Mouse (Mus musculus) c-Kit-positive CD71-positive TER-119-positive erythroid progenitor cells, embryonic 14.5 days (primary cell): Measurements from ENCODE around the gene Akap13.

ENCODE experiments used
- DNase-seq: peaks from one replicate; pipeline ENCODE4 v3.0.0-alpha.2; 2013; ENCODE audit warnings: low spot score

The Akap13 gene

DNA sequence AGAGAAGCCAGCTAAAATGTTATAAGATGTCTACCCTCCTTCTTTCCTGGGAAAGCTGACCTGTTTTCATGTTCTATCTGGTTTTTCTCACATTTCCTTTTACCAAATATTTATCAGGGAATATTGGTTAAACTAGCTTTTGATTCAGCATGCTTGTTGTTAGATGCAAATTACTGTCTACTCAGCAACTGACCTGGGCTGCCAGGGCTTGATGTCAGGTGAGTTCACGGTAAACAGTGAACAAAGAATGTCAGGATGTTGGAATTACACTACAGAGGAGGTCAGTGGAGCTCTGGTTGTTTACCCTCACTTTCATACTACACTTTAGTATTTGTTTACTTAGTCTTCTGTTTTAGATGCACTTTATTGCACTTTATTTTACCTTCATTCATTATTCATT, 5.0 kb downstream of the Akap13 start:
- no peak for DNase-seq

DNA sequence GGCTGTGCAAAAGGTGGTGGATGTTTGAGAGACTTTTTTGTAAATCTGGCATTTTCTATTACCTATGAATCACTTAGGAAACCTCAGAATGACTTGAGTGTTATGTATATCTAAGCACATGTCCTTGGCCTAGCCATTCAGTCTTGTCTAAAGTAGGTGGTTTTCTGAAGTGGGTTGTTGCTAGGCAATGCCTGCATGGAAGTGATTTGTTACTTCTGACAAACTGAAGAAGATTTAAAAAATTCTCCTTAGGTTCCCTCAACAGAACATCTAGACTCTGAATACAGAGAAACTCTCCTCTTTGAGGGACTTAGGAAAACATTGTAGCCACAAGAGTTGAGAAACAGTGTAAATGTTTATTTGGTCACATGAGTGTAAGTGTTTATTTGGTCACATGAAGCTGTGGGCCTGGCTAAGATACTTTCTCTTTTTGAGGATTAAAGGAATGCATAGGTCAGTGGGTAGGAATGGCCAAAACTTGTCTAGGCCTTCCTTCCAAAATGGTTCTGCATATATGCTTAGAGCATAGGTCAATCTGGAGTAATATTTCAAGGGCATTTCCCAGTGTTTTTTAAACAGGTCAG, 8.3 kb downstream of the Akap13 start:
- DNase-seq, result no peak

DNA sequence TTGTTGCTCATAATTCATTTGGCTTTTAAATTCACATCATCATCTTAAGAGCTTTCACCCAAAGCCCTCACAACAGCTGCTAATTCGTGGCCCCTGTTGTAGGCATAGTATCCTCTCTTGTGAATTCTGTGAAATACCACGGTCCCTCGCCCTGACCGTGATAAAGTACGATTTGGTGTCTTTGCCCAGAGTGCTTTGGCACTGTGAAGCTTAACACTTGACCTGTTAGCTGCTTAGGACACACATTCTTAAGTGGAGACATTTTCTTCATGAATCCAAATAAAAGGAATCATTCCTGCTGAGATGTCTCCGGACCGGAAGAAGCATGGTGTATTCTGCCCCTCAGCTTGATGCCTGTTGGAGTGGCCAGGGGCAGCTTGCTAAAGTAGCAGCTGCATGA, 12.5 kb downstream of the Akap13 start:
- DNase-seq, result no peak

DNA sequence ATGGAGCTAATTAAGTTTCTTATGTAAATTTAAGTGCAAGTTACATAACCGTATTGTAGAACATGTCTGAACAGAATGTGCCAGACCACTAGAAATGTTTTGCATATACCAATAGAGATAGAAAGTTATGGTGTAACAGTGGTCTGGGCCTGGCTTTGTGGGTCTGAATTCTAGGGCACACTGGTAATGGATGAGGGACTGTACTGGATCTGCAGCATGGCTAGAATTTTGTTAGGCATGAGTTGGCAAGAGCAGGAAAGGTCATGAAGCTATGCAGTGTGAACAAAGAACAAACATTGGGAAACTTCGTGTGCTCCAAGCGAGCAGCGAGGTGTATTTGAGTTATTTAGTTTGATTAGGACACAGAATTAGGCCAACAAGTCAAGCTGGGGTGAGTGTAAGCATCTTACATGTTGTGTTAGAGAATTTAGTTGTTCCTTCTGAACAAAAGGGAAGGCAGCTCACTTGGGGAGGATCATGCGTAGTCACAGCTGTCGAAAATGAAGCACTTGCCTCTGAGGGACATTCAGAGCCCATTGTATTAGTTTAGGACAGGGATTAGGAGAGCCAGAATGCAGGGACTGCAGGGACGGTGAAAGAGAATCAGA, 15.1 kb downstream of the Akap13 start:
- no peak for DNase-seq

DNA sequence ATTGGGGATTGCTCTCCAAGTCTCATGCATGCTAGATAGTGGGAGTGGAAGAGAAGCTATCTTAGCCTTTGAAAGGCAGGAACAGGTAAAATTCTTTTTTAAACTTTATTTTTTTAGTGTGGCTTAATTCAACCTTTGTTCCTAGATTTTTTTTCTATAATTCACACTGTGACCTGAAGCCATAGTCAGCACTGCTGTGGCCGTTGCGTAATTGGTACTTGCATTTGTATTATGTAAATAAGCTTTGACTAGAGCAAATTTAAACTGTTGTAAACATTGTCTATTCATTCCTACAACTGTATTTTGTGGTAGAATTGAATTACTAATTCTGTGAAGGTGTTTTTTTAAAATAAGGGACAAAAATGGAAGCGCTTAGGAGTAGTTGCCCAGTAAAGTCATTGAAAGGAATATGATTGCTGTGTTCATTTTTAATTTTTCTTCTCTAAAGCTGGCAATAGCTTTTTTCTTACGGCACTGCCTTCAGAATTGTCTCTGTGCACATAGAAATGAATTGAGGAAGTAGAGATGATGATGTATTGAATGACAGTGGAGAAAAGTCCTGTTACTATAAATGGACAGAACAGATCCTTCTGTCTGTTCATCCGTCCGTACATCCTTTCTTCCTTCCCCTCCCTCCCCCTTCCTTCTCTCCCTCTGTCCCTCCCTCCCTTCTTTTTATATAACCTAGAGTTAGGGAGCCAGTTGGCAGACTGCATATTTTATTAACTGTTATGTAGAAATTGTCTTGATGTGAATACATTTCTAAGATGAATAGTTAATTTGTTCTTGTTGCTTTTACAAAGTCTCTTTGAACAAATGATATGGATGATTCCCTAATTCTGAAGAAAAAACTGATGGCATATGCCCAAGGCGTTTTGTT, 17.2 kb downstream of the Akap13 start:
- no peak for DNase-seq

- DNase-seq, result no peak
These were observed 18.0 kb downstream of the Akap13 start for GRCm38 (mm10) chr7:75473294-75473693.

DNA sequence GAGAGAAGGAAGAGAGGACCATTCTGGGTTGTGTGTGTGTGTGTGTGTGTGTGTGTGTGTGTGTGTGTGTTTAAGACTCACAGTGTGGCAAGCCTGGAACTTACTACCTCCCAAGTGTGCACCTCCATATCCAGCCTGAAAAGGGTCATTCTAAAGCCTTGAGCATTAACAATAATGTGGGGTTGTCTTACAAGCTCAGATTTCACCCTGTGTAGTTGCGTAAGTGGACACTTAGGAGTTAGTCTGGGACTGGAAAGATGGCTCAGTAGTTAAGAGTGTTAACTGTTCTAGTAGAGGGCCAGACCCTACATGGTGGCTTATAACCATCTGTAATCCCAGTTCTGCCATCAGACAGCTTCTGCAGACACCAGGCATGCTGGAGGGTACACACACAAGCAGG, 18.7 kb downstream of the Akap13 start:
- DNase-seq, result no peak

DNA sequence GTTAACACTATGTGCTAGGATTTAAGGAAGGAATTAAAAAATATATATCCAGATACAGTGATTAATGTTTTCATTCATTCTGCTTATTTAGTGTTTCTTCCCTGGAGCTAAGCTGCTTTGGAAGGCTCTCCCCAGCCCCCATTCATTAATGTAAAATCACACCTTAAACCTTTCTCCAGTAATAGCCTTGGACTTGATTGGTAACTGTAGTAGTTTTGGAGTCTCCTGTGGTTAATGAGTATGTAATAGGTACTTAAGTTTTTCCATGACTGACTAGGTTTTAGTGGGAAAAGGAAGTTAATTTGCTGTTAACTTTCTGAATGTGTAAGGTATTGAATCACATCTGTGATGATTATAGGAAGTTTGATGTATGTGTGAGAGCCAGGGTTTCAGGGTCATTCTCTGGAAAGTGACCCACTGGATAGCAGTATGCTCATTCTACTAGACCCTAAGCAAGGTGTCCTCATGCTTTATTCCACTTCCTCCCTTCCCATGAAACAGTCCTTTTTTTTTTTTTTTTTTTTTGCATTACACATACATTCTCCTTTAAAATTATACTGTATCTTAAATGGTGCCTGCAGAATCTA, 19.3 kb downstream of the Akap13 start:
- DNase-seq, result no peak

DNA sequence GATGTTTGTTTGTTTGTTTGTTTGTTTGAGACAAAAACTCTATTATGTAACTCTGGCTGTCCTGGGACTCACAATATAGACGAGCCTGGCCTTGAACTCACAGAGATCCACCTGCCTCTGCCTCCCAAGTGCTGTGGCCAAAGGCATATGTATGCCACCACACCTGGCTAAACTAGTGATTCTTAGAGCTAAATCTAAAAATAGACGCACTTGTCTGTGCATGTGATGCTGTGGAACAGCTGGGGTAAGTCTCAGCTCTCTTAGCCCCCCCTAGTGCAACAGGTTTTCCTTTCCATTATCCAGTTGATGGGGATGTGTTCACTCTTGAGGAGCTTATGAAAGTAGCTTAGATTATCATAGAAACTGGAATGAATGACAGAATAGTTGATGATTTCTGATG, 22.7 kb downstream of the Akap13 start:
- DNase-seq, result no peak

- no peak for DNase-seq
These were observed 25.5 kb downstream of the Akap13 start for GRCm38 (mm10) chr7:75480721-75481426.

GRCm38 (mm10) chr7:75486031-75486430, 30.7 kb downstream of the Akap13 start:
- DNase-seq, result no peak

- no peak for DNase-seq
These were observed 40.7 kb downstream of the Akap13 start for GRCm38 (mm10) chr7:75495941-75496441.

DNA sequence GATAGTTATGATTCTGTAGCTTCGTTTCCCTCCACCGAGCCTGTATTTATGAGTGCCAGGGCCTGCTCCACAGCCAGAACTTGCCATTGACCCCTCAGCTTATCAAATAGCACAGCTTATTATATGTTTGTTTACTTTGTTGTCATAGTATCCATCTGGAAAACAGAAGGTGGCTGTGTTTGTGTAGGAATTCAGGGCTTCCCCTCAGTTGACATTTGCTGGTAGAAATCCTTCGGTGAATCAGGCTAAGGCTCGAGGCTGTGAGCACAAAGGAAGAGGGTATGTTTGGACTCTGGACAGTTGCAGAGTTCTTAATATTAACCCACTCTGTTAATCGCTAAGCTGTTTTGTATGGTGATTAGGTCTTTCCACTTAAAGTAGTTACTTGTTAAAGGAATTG, 43.3 kb downstream of the Akap13 start:
- no peak for DNase-seq

- DNase-seq, result no peak
These were observed 43.9 kb downstream of the Akap13 start for GRCm38 (mm10) chr7:75499271-75499670.

DNA sequence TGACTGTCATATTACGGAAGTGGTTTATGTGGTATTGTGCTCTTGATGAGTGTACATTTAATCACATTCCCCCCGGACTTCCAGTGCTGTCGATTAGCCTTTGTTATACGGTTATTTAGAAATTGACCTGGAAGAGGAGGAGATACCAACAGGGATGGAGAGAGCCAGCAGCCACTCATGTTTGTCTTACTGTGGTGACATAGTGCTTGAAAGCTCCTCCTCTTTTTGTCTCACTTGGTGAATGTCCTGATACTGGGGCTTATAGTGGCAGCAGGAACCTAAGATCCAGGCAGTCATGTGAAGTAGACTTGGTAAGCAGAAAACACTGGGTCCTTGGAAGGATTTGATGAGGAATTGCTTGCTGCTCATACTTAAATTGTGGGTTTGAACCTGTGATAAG, 44.8 kb downstream of the Akap13 start:
- DNase-seq, result no peak

- DNase-seq, result no peak
These were observed 45.5 kb downstream of the Akap13 start for GRCm38 (mm10) chr7:75500793-75501192.

GRCm38 (mm10) chr7:75504524-75504923, 49.2 kb downstream of the Akap13 start:
- DNase-seq, result no peak

GRCm38 (mm10) chr7:75506628-75507027, 51.3 kb downstream of the Akap13 start:
- no peak for DNase-seq

DNA sequence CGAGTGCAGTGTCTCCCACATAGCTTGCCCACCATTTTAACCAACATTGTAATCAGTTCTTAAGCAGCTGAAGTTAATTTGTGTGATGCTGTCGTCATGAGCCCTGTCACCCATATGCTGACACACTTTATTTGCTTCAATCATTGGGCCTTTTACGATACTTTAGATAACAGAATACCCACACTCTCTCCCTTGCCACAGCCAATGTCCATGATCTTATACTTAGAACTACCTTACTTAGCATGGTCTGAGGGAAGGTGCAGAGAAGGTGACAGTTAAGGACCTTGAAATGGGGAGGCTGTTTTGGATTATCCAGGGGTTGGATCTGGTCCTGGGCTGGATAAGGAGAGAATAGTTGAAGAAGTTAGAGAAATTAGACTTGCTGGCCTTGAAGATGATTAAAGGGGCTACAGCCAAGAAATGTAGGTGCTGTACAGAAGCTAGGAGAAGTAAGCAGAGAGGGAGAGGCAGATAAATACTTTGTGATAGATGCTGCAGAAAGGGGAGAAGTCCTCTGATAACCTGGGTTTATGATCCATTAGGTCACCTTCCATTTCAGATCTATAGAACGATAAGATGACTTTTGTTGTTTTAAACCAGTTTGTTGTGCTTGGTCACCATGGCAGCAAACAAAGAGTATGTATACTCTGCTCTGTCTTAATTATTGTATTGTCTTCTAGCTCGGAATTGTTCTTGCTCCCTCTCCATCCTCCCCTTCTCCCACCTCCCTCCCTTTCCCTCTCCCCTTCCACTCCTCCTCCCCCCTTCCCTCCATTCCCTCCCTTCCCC, 53.9 kb downstream of the Akap13 start:
- no peak for DNase-seq

GRCm38 (mm10) chr7:75515472-75515871, 60.1 kb downstream of the Akap13 start:
- no peak for DNase-seq
